Mouse (Mus musculus) kidney, postnatal 0 days (tissue): ENCODE data around the gene Gm21983. TPM values are rescaled to one million over a fixed set of nuclear protein-coding genes. Genes with fewer than 3 reads are reported as not detected.

Experiments used
- ATAC-seq: fragments of 200-750 bp; cut with Nextera tagmentation; replicated peaks from 2 replicates; pipeline ENCODE4 v1.8.0; 2017; ENCODE audit warnings: low read depth, moderate number of reproducible peaks, moderate TSS enrichment, moderate library complexity; ENCODE audit not compliant: low FRiP score
- DNase-seq: peaks from one replicate; pipeline ENCODE4 v3.0.0-alpha.2; 2016; ENCODE audit warnings: low spot score
- H3K27ac ChIP-seq: fragments of 300-500 bp; sonication (generic); 2 replicates; pipeline ENCODE4 v1.5.1; 2014; ENCODE audit warnings: mild to moderate bottlenecking
- H3K27me3 ChIP-seq: fragments of 300-500 bp; sonication (generic); 2 replicates; pipeline ENCODE4 v1.6.1; 2014; ENCODE audit warnings: low read length, mixed read lengths; ENCODE audit not compliant: insufficient read depth
- H3K36me3 ChIP-seq: fragments of 300-500 bp; sonication (generic); 2 replicates; pipeline ENCODE4 v1.6.1; 2014; ENCODE audit warnings: low read length, mixed read lengths; ENCODE audit not compliant: insufficient read depth
- H3K4me1 ChIP-seq: fragments of 300-500 bp; sonication (generic); replicated peaks from 2 replicates; pipeline ENCODE4 v1.6.1; 2014; ENCODE audit warnings: antibody characterized with exemption, low read length, mixed read lengths; ENCODE audit not compliant: insufficient read depth
- H3K4me2 ChIP-seq: fragments of 300-500 bp; sonication (generic); 2 replicates; pipeline ENCODE4 v1.6.1; 2014; ENCODE audit warnings: mild to moderate bottlenecking, low read length, moderate library complexity, mixed read lengths
- H3K4me3 ChIP-seq: fragments of 300-500 bp; sonication (generic); replicated peaks from 2 replicates; pipeline ENCODE4 v1.5.1; 2014; ENCODE audit warnings: low read depth, low read length
- H3K9ac ChIP-seq: fragments of 300-500 bp; sonication (generic); 2 replicates; pipeline ENCODE4 v1.6.1; 2014; ENCODE audit warnings: low read depth, low read length
- H3K9me3 ChIP-seq: fragments of 300-500 bp; sonication (generic); replicated peaks from 2 replicates; pipeline ENCODE4 v1.6.1; 2016; ENCODE audit warnings: low read length, inconsistent platforms, mixed read lengths
- CTCF ChIP-seq: IDR thresholded peaks from 2 replicates; pipeline ENCODE4 v1.5.1; 2016; ENCODE audit warnings: antibody characterized with exemption, low read depth, mild to moderate bottlenecking, moderate library complexity
- WGBS: fragments of 180-500 bp; shearing (Covaris S2); extraction: QIAGEN DNeasy Blood & Tissue Kit; methylation state at CpG from one replicate; pipeline ENCODE4 v1.1.7; 2014; 5-methylcytosine and 5-hydroxymethylcytosine counted together
- polyA plus RNA-seq: library from polyadenylated mRNA; unstranded; fragments of >200 nt; fragmentation: Nextera tagmentation; extraction: Ambion mirVana; gene quantifications from 2 replicates; pipeline ENCODE4 v1.2.1, GENCODE M21; 2015

Gene Gm21983
- polyA plus RNA-seq, 1 experiment from 2014 or later, result 0.30 TPM

- Histone ChIP-seq H3K27ac (no peak overlapping the region), H3K9ac (no peak overlapping the region), H3K36me3 (0 out of 2 replicates have a peak, but pooled peaks cover 10% of the 10 kb centered on the region), H3K9me3 (no peaks in the 10 kb centered on the region), H3K4me3 (no peak overlapping the region), H3K4me1 (peaks cover 7% of the 10 kb centered on the region), H3K27me3 (no peaks in the 10 kb centered on the region), H3K4me2 (no peak overlapping the region)
- TF ChIP-seq CTCF, result no peak
- DNase-seq (no peak), ATAC-seq (no peak)
- WGBS, result 94% methylated on average over 8 of the region's 8 CpGs
These were observed 17.9 kb upstream of the Gm21983 start for GRCm38 (mm10) chr7:27198779-27199178.

DNA sequence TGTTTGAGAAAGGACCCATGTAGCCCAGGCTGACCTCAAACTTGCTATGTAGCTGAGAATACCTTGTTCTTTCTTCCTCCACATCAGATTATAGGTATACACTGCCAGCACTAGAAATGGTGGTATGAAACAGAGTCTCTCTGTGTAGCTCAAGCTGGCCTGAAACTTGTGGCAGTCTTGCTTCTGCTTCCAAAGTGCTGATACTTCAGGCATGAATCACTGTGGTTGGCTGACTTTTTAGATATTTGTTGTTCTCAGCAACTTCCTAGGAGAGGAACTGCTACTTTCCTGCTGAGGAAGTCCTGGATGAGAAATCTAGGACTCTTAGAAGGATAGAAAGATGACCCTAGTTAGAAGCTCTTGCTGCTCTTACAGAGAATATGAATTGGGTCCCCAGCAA, 17.5 kb upstream of the Gm21983 start:
- ATAC-seq (no peak), DNase-seq (no peak)
- Histone ChIP-seq H3K27ac (no peak overlapping the region), H3K9me3 (no peaks in the 10 kb centered on the region), H3K9ac (no peak overlapping the region), H3K27me3 (no peaks in the 10 kb centered on the region), H3K4me3 (no peak overlapping the region), H3K4me1 (peaks cover 7% of the 10 kb centered on the region), H3K4me2 (no peak overlapping the region), H3K36me3 (0 out of 2 replicates have a peak, but pooled peaks cover 13% of the 10 kb centered on the region)
- no peak for TF ChIP-seq CTCF

DNA sequence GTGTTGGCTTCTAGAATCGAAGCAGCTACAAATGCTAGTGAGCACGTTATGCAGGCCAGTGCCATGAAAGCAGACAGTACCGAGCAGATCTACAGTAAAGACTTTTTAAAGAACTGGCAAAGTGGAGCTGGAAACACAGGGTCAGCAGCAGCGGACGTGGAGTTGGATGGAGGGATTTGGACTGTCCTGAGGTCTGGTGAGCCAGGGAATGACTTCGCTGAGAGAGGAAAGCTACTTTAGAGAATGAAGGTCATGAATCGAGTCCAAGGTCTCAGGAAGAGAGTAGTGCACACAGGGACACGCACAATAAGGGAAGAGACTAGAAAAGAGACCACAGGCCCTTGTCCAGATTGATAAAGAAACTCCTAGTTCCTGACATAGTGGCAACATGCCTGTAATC, 16.7 kb upstream of the Gm21983 start:
- H3K36me3 ChIP-seq, result peaks cover 14% of the 10 kb centered on the region; the same call in 1 of the 2 replicates

GRCm38 (mm10) chr7:27197136-27197535, 16.2 kb upstream of the Gm21983 start:
- no peak overlapping the region for H3K9ac ChIP-seq
- H3K4me3 ChIP-seq, result no peak overlapping the region
- no peaks in the 10 kb centered on the region for H3K9me3 ChIP-seq
- no peaks in the 10 kb centered on the region for H3K27me3 ChIP-seq
- H3K4me1 ChIP-seq, result peaks cover 7% of the 10 kb centered on the region
- no peak for ATAC-seq
- WGBS, result 95% methylated on average over 3 of the region's 3 CpGs
- TF ChIP-seq CTCF, result no peak
- H3K4me2 ChIP-seq, result no peak overlapping the region
- no peak for DNase-seq
- H3K27ac ChIP-seq, result no peak overlapping the region
- H3K36me3 ChIP-seq, result peaks cover 16% of the 10 kb centered on the region

More for the DNA sequence above, 16.7 kb upstream of the Gm21983 start:
- Histone ChIP-seq H3K27me3 (no peaks in the 10 kb centered on the region), H3K4me1 (peaks cover 7% of the 10 kb centered on the region), H3K9me3 (no peaks in the 10 kb centered on the region), H3K27ac (no peak overlapping the region), H3K4me2 (no peak overlapping the region), H3K4me3 (no peak overlapping the region), H3K9ac (no peak overlapping the region)
- DNase-seq (no peak), ATAC-seq (no peak)
- WGBS, result 94% methylated on average over 8 of the region's 8 CpGs
- no peak for TF ChIP-seq CTCF

DNA sequence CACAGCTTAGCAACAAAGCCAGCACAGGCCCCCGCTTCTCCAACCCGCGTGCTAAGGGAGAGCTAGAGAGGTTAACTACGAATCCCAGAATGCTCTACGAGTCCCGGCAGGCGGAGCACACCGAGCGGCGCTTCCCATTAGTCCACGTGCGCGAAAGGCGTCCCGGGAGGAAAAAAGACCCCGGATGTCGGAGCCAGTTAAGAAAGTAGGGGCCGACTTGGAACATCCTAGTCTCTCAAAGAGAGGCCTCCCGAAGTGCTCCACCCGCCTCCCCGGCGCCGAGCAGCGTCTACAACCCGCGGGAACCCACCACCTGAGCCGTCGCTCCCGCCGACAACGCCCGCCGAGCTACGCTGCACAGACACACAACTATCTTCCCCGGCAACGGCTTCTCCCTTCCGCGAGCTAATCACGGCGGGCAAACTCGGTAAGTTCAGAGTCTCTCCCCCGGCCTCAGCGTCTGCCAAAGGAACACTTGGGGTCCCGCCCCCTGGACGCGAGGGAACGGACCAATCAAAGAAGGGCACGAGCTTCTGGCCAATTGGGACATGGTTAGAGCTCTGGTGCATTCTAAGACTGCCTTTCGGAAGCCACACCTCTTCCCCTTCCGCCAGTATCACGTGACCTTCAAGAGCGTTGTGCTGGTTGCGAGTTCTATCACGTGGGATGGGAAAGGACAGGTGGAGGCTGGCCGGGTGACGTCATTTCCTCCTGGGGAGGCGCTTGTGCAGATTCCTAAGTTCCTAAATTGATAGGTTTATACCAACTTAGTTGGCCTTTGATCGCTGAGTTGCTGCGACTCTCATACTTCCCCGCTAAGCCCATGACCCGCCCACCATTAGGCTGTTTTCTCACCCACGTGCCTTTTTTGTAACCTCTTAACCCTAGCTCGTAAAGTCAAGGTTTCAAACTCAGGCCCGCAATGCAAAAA, 15.1 kb upstream of the Gm21983 start, which contains the start of the genes BC024978 and Snrpa:
Gene BC024978, plus strand, starts transcription at position 101 of the 931 bp plus-strand sequence.
Gene Snrpa, minus strand, starts transcription at position 591 of the 931 bp plus-strand sequence.
- H3K9me3 ChIP-seq, result no peaks in the 10 kb centered on the region
- peak within 1 kb of the TSS; percentile 100 for H3K27ac ChIP-seq
- ATAC-seq, result peak; percentile 99
- peaks cover 7% of the 10 kb centered on the region for H3K4me1 ChIP-seq
- H3K4me3 ChIP-seq, result peak within 1 kb of the TSS; percentile 82
- no peaks in the 10 kb centered on the region for H3K27me3 ChIP-seq
- peak within 1 kb of the TSS; percentile 96 for H3K9ac ChIP-seq
- peak; percentile 100 for DNase-seq
- 0 out of 2 replicates have a peak, but pooled peaks have one; percentile 25 for TF ChIP-seq CTCF
- peak within 1 kb of the TSS; percentile 64 for H3K4me2 ChIP-seq
- under 1% methylated on average over 64 of the region's 64 CpGs for WGBS
- peaks cover 26% of the 10 kb centered on the region for H3K36me3 ChIP-seq

GRCm38 (mm10) chr7:27193731-27194130, 12.8 kb upstream of the Gm21983 start:
- Histone ChIP-seq H3K27ac (no peak overlapping the region), H3K9me3 (no peaks in the 10 kb centered on the region), H3K4me1 (peaks cover 7% of the 10 kb centered on the region), H3K27me3 (no peaks in the 10 kb centered on the region), H3K36me3 (peaks cover 48% of the 10 kb centered on the region), H3K9ac (no peak overlapping the region), H3K4me3 (no peak overlapping the region), H3K4me2 (no peak overlapping the region)
- ATAC-seq, result no peak
- DNase-seq, result no peak
- TF ChIP-seq CTCF, result no peak
- 72% methylated on average over 4 of the region's 4 CpGs for WGBS
